Mouse (Mus musculus): Measurements from ENCODE around the gene Abhd17c.
"Not testable (repeated sequence)": the region's sequence is repeated elsewhere in the genome, so short reads cannot be mapped to it uniquely, and the experiment has no call there.

The Abhd17c gene

GRCm38 (mm10) chr7:84151001-84151959 lies at the start of gene Abhd17c:
Abhd17c (minus strand) TSS chr7:84151893.
- DNase-seq (ENCODE audit: low spot score in 2 of 2), result peak; percentile 57 to 61

- no peak for DNase-seq (ENCODE audit: low spot score in 2 of 2)
These were observed 45.6 kb upstream of the Abhd17c start for GRCm38 (mm10) chr7:84197208-84197860.

GRCm38 (mm10) chr7:84196221-84196620 lies 44.5 kb upstream of the Abhd17c start:
- no peak for DNase-seq (ENCODE audit: low spot score in 2 of 2)

- no peak for DNase-seq (ENCODE audit: low spot score in 2 of 2)
These were observed 40.6 kb upstream of the Abhd17c start for GRCm38 (mm10) chr7:84192256-84192655.

GRCm38 (mm10) chr7:84191476-84191875 lies 39.8 kb upstream of the Abhd17c start:
- no peak for DNase-seq (ENCODE audit: low spot score in 2 of 2)

- DNase-seq (ENCODE audit: low spot score in 2 of 2), result no peak
These were observed 36.5 kb upstream of the Abhd17c start for GRCm38 (mm10) chr7:84188196-84188595.

- DNase-seq (ENCODE audit: low spot score in 2 of 2), result no peak
These were observed 33.5 kb upstream of the Abhd17c start for GRCm38 (mm10) chr7:84185196-84185595.

- DNase-seq (ENCODE audit: low spot score in 2 of 2), result no peak
These were observed 33.0 kb upstream of the Abhd17c start for GRCm38 (mm10) chr7:84184703-84185102.

- DNase-seq (ENCODE audit: low spot score in 2 of 2), result not testable (repeated sequence)
These were observed 27.1 kb upstream of the Abhd17c start for GRCm38 (mm10) chr7:84178809-84179208.

- DNase-seq (ENCODE audit: low spot score in 2 of 2), result no peak
These were observed 23.2 kb upstream of the Abhd17c start for GRCm38 (mm10) chr7:84174655-84175448.

- DNase-seq (ENCODE audit: low spot score in 2 of 2), result no peak
These were observed 21.7 kb upstream of the Abhd17c start for GRCm38 (mm10) chr7:84173394-84173793.

GRCm38 (mm10) chr7:84171177-84171787 lies 19.6 kb upstream of the Abhd17c start:
- no peak for DNase-seq (ENCODE audit: low spot score in 2 of 2)

GRCm38 (mm10) chr7:84168355-84168754 lies 16.7 kb upstream of the Abhd17c start:
- DNase-seq (ENCODE audit: low spot score in 2 of 2), result no peak

GRCm38 (mm10) chr7:84166721-84167419 lies 15.2 kb upstream of the Abhd17c start:
- no peak for DNase-seq (ENCODE audit: low spot score in 2 of 2)

- DNase-seq (ENCODE audit: low spot score in 2 of 2), result no peak
These were observed 14.3 kb upstream of the Abhd17c start for GRCm38 (mm10) chr7:84166007-84166406.

- no peak for DNase-seq (ENCODE audit: low spot score in 2 of 2)
These were observed 13.6 kb upstream of the Abhd17c start for GRCm38 (mm10) chr7:84165288-84165687.

- peak in 1 of 2 experiments; percentile 36 for DNase-seq (ENCODE audit: low spot score in 2 of 2)
These were observed 13.2 kb upstream of the Abhd17c start for GRCm38 (mm10) chr7:84164880-84165279.

GRCm38 (mm10) chr7:84164419-84164818 lies 12.7 kb upstream of the Abhd17c start:
- no peak for DNase-seq (ENCODE audit: low spot score in 2 of 2)

- DNase-seq (ENCODE audit: low spot score in 2 of 2), result no peak
These were observed 11.9 kb upstream of the Abhd17c start for GRCm38 (mm10) chr7:84163585-84163984.

- DNase-seq (ENCODE audit: low spot score in 2 of 2), result no peak
These were observed 7.7 kb upstream of the Abhd17c start for GRCm38 (mm10) chr7:84159414-84159813.

GRCm38 (mm10) chr7:84153821-84154220 lies 2.1 kb upstream of the Abhd17c start:
- DNase-seq (ENCODE audit: low spot score in 2 of 2), result no peak

All from spleen, postnatal 10 days (tissue).